Mouse (Mus musculus) spleen, postnatal 10 days (tissue): ENCODE results near the gene Irak3.

ENCODE experiments used
- DNase-seq, 2 experiments: peaks; one replicate each; pipeline ENCODE4 v3.0.0; 2021 to 2022; ENCODE audit warnings: low spot score in 2 of 2

The Irak3 gene

GRCm38 (mm10) chr10:120163490-120163889 lies 38.4 kb downstream of the Irak3 start:
- DNase-seq: no peak

- DNase-seq: no peak
These were observed 39.1 kb downstream of the Irak3 start for GRCm38 (mm10) chr10:120162840-120163239.

- DNase-seq: no peak
These were observed 41.4 kb downstream of the Irak3 start for GRCm38 (mm10) chr10:120160533-120160932.

GRCm38 (mm10) chr10:120153911-120154310 lies 48.0 kb downstream of the Irak3 start:
- DNase-seq: no peak

GRCm38 (mm10) chr10:120151672-120152071 lies 50.3 kb downstream of the Irak3 start:
- DNase-seq: no peak

GRCm38 (mm10) chr10:120140916-120141516 lies 60.9 kb downstream of the Irak3 start:
- no peak for DNase-seq

GRCm38 (mm10) chr10:120140193-120140592 lies 61.7 kb downstream of the Irak3 start:
- no peak for DNase-seq

GRCm38 (mm10) chr10:120136020-120136562 lies 65.8 kb downstream of the Irak3 start:
- DNase-seq: no peak

GRCm38 (mm10) chr10:120133697-120134096 lies 68.2 kb downstream of the Irak3 start:
- DNase-seq: no peak

GRCm38 (mm10) chr10:120130621-120131020 lies 71.3 kb downstream of the Irak3 start:
- peak; percentile 13 to 65 for DNase-seq

GRCm38 (mm10) chr10:120128601-120129277 lies 73.2 kb downstream of the Irak3 start:
- DNase-seq: no peak

GRCm38 (mm10) chr10:120125465-120125857 lies 76.5 kb downstream of the Irak3 start:
- DNase-seq: no peak

GRCm38 (mm10) chr10:120124801-120125464 lies 77.0 kb downstream of the Irak3 start:
- peak; percentile 70 to 84 for DNase-seq

GRCm38 (mm10) chr10:120123721-120124120 lies 78.2 kb downstream of the Irak3 start:
- DNase-seq: no peak

- no peak for DNase-seq
These were observed 86.7 kb downstream of the Irak3 start for GRCm38 (mm10) chr10:120115249-120115648.

GRCm38 (mm10) chr10:120114493-120114892 lies 87.4 kb downstream of the Irak3 start:
- DNase-seq: no peak

- no peak for DNase-seq
These were observed 88.0 kb downstream of the Irak3 start for GRCm38 (mm10) chr10:120113980-120114379.

- DNase-seq: peak in 1 of 2 experiments; percentile 15
These were observed 88.4 kb downstream of the Irak3 start for GRCm38 (mm10) chr10:120113482-120113881.

- peak; percentile 99 to 100 for DNase-seq
These were observed 89.2 kb downstream of the Irak3 start, which contains the start of gene Helb for GRCm38 (mm10) chr10:120112507-120113396. Gene Helb (minus strand): TSS chr10:120112987.

GRCm38 (mm10) chr10:120111691-120112319 lies 90.1 kb downstream of the Irak3 start:
- DNase-seq: peak in 1 of 2 experiments; percentile 12

GRCm38 (mm10) chr10:120100806-120101205 lies 101.1 kb downstream of the Irak3 start:
- DNase-seq: no peak
